Mouse (Mus musculus): ENCODE results near the gene Tmem273.

Tmem273 gene

GRCm38 (mm10) chr14:32861656-32862055 lies 75.9 kb downstream of the Tmem273 start:
- no peak for DNase-seq

DNA sequence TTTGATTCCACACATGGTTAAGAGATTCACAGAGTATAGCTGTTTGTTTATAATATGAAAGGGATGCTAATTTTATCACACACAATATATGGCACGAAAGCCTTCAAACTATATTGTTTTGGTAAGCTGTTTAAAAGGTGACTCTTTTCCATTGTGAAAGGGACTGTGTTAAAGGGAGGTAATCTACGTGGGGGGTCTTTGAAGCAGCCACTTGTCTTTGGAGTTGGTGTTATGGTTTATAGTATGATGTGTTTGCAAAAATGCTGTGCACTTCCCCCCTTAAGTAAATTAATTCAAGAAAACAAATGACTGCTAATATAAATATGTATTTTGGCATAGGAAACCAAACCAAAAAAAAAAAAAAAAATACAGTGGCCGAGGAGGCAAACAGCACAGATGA lies 79.6 kb downstream of the Tmem273 start:
- DNase-seq = no peak

Measured in thymus, postnatal 4 days (tissue).